Comparison of ENCODE assay signal across 8 mouse cellular contexts in genomic region chr17:86038211-86038648, GRCm38 (mm10).
DNase-seq lines count a peak whose midpoint lies in the region; ATAC-seq and TF ChIP-seq lines count a peak whose summit lies in the region.

No protein-coding gene starts in this region.

- H3K27me3 ChIP-seq in forebrain, embryonic 10.5 days (ENCODE audit: poor library complexity, severe bottlenecking), result no peaks in the 10 kb centered on the region
- no peaks in the 10 kb centered on the region for H3K27me3 ChIP-seq in forebrain, embryonic 15.5 days
- H3K27me3 ChIP-seq in heart, embryonic 16.5 days (ENCODE audit: control insufficient read depth, insufficient read depth, low read length), result no peaks in the 10 kb centered on the region
- H3K27me3 ChIP-seq in limb, embryonic 14.5 days (ENCODE audit: control insufficient read depth, insufficient read depth, low read length), result no peaks in the 10 kb centered on the region

- H3K9me3 ChIP-seq in forebrain, embryonic 10.5 days, result no peaks in the 10 kb centered on the region
- no peaks in the 10 kb centered on the region for H3K9me3 ChIP-seq in forebrain, embryonic 15.5 days
- H3K9me3 ChIP-seq in heart, embryonic 16.5 days (replicated peaks; ENCODE audit: control insufficient read depth, low read length), result no peaks in the 10 kb centered on the region
- H3K9me3 ChIP-seq in limb, embryonic 14.5 days (ENCODE audit: control insufficient read depth, low read length), result no peaks in the 10 kb centered on the region

- no peak overlapping the region for H3K4me3 ChIP-seq in forebrain, embryonic 10.5 days
- H3K4me3 ChIP-seq in forebrain, embryonic 15.5 days, result no peak overlapping the region
- H3K4me3 ChIP-seq in brown adipose tissue, adult 24 weeks (ENCODE audit: insufficient read depth, low read depth, low read length), result peak overlapping the region; percentile 6; the same call in 1 of the 2 replicates
- H3K4me3 ChIP-seq in heart, embryonic 16.5 days (ENCODE audit: low read length), result no peak overlapping the region
- H3K4me3 ChIP-seq in limb, embryonic 14.5 days (replicated peaks; ENCODE audit: low read length), result no peak overlapping the region

- H3K4me1 ChIP-seq in forebrain, embryonic 10.5 days, result peaks cover 34% of the 10 kb centered on the region
- peaks cover 15% of the 10 kb centered on the region for H3K4me1 ChIP-seq in forebrain, embryonic 15.5 days
- 0 out of 2 replicates have a peak, but pooled peaks cover 3% of the 10 kb centered on the region for H3K4me1 ChIP-seq in brown adipose tissue, adult 24 weeks (ENCODE audit: control insufficient read depth, insufficient read depth, insufficient read length, low read length)
- peaks cover 9% of the 10 kb centered on the region for H3K4me1 ChIP-seq in heart, embryonic 16.5 days (ENCODE audit: control insufficient read depth, insufficient read depth, low read length)
- peaks cover 38% of the 10 kb centered on the region for H3K4me1 ChIP-seq in limb, embryonic 14.5 days (ENCODE audit: control insufficient read depth, insufficient read depth, low read length)

- H3K9ac ChIP-seq in forebrain, embryonic 15.5 days (replicated peaks), result no peak overlapping the region
- H3K9ac ChIP-seq in heart, embryonic 16.5 days (ENCODE audit: low read length), result peak overlapping the region; percentile 45; the same call in 1 of the 2 replicates
- no peak overlapping the region for H3K9ac ChIP-seq in limb, embryonic 14.5 days (ENCODE audit: low read depth, low read length, severe bottlenecking)

- no peak for TF ChIP-seq POLR2A in limb, embryonic 14.5 days (IDR thresholded peaks at IDR 0.05; ENCODE audit: borderline replicate concordance, extremely low read depth, insufficient read depth, insufficient read length)

- ATAC-seq in forebrain, embryonic 15.5 days (replicated peaks), result no peak
- ATAC-seq in heart, embryonic 16.5 days (replicated peaks; ENCODE audit: extremely low read depth, insufficient read depth, low FRiP score), result peak; percentile 69
- ATAC-seq in limb, embryonic 14.5 days (ENCODE audit: low FRiP score, low read depth), result peak; percentile 48; the same call in 1 of the 2 replicates

- WGBS in forebrain, embryonic 10.5 days, result 67% methylated on average over 13 of the region's 13 CpGs
- 45% methylated on average over 13 of the region's 13 CpGs for WGBS in forebrain, embryonic 15.5 days
- WGBS in heart, embryonic 16.5 days, result 13% methylated on average over 13 of the region's 13 CpGs
- WGBS in limb, embryonic 14.5 days, result 13% methylated on average over 13 of the region's 13 CpGs

- H3K27ac ChIP-seq in forebrain, embryonic 10.5 days, result peak overlapping the region; percentile 60
- H3K27ac ChIP-seq in forebrain, embryonic 15.5 days (replicated peaks), result no peak overlapping the region
- H3K27ac ChIP-seq in brown adipose tissue, adult 24 weeks (replicated peaks; ENCODE audit: low read depth, low read length), result no peak overlapping the region
- H3K27ac ChIP-seq in heart, embryonic 16.5 days (ENCODE audit: low read length), result peak overlapping the region; percentile 63
- no peak overlapping the region for H3K27ac ChIP-seq in limb, embryonic 14.5 days (replicated peaks; ENCODE audit: low read depth, low read length)

- DNase-seq in forebrain, embryonic 10.5 days (ENCODE audit: extremely low spot score, low spot score), result no peak
- peak; percentile 56 for DNase-seq in limb, embryonic 14.5 days (ENCODE audit: low spot score)
- DNase-seq in cerebellum, postnatal 36 days, result no peak
- DNase-seq in liver, result no peak
- DNase-seq in adrenal gland, adult 18-20 months (ENCODE audit: low spot score in 2 of 2), result no peak

- no peaks in the 10 kb centered on the region for H3K36me3 ChIP-seq in forebrain, embryonic 10.5 days (replicated peaks)
- no peaks in the 10 kb centered on the region for H3K36me3 ChIP-seq in forebrain, embryonic 15.5 days
- H3K36me3 ChIP-seq in heart, embryonic 16.5 days (ENCODE audit: control insufficient read depth, insufficient read depth), result no peaks in the 10 kb centered on the region
- H3K36me3 ChIP-seq in limb, embryonic 14.5 days (ENCODE audit: control insufficient read depth, insufficient read depth, low read length), result no peaks in the 10 kb centered on the region

- no peak overlapping the region for H3K4me2 ChIP-seq in forebrain, embryonic 15.5 days (replicated peaks)
- H3K4me2 ChIP-seq in heart, embryonic 16.5 days (ENCODE audit: low read depth, low read length), result peak overlapping the region; percentile 45
- H3K4me2 ChIP-seq in limb, embryonic 14.5 days (replicated peaks; ENCODE audit: low read depth, low read length, severe bottlenecking), result no peak overlapping the region

Comparison
In these comparisons a context has a peak if more than half of its experiments do, and no peak if none do; other contexts are left out.
1. H3K27ac ChIP-seq: peak in forebrain, embryonic 10.5 days (single experiment) and heart, embryonic 16.5 days (single experiment); none in forebrain, embryonic 15.5 days (single experiment), brown adipose tissue, adult 24 weeks (single experiment) and limb, embryonic 14.5 days (single experiment).